Comparison of ENCODE assay signal across 10 mouse cellular contexts in genomic region chr14:122228816-122229551, GRCm38 (mm10). TPM values are rescaled to one million over a fixed set of nuclear protein-coding genes. Genes with fewer than 3 reads are reported as not detected.
A peak's percentile ranks its signal among the peaks of the same experiment; 100 is the strongest.
DNase-seq lines count a peak whose midpoint lies in the region; ATAC-seq lines count a peak whose summit lies in the region.
"Had no signal": no experiment of that assay in that cellular context is flagged by ENCODE, and none has a peak within 500 bp of the region (broad histone marks: within the 10 kb centered on the region; RNA-seq: fewer than 3 reads in every experiment).

No protein-coding gene starts in this region.

- peak overlapping the region; percentile 27 for H3K4me2 ChIP-seq in forebrain, embryonic 14.5 days (ENCODE audit: low read length)
- peak overlapping the region; percentile 30 for H3K4me2 ChIP-seq in midbrain, embryonic 13.5 days (replicated peaks)
- H3K4me2 ChIP-seq: liver, embryonic 13.5 days had no signal

- no peaks in the 10 kb centered on the region for H3K36me3 ChIP-seq in forebrain, embryonic 14.5 days (ENCODE audit: control insufficient read depth, insufficient read depth, low read length)
- no peaks in the 10 kb centered on the region for H3K36me3 ChIP-seq in midbrain, embryonic 13.5 days
- H3K36me3 ChIP-seq: liver, embryonic 13.5 days had no signal

- no peak overlapping the region for H3K9ac ChIP-seq in forebrain, embryonic 14.5 days (ENCODE audit: low read length)
- no peak overlapping the region for H3K9ac ChIP-seq in midbrain, embryonic 13.5 days (replicated peaks)
- H3K9ac ChIP-seq: liver, embryonic 13.5 days had no signal

- H3K9me3 ChIP-seq in forebrain, embryonic 14.5 days (replicated peaks; ENCODE audit: control insufficient read depth, low read length), result no peaks in the 10 kb centered on the region
- H3K9me3 ChIP-seq in midbrain, embryonic 13.5 days, result no peaks in the 10 kb centered on the region
- H3K9me3 ChIP-seq: liver, embryonic 13.5 days had no signal

- no peak for ATAC-seq in forebrain, embryonic 14.5 days
- no peak for ATAC-seq in midbrain, embryonic 13.5 days
- no peak for ATAC-seq in megakaryocyte progenitor cell, adult 5-6 weeks (replicated peaks; ENCODE audit: poor library complexity)
- ATAC-seq: Patski had no signal

- H3K4me1 ChIP-seq in forebrain, embryonic 14.5 days (ENCODE audit: control insufficient read depth, insufficient read depth, low read length), result peaks cover 18% of the 10 kb centered on the region
- peaks cover 45% of the 10 kb centered on the region for H3K4me1 ChIP-seq in midbrain, embryonic 13.5 days (replicated peaks)

- H3K27ac ChIP-seq in forebrain, embryonic 14.5 days (ENCODE audit: low read depth, low read length), result no peak overlapping the region
- peak overlapping the region; percentile 41; the same call in 1 of the 2 replicates for H3K27ac ChIP-seq in midbrain, embryonic 13.5 days
- H3K27ac ChIP-seq: kidney, postnatal 0 days; liver, embryonic 13.5 days had no signal

- peaks cover 28% of the 10 kb centered on the region; the same call in 1 of the 2 replicates for H3K27me3 ChIP-seq in forebrain, embryonic 14.5 days (replicated peaks; ENCODE audit: control insufficient read depth, insufficient read depth, low read length)
- H3K27me3 ChIP-seq in midbrain, embryonic 13.5 days, result peaks cover 78% of the 10 kb centered on the region
- H3K27me3 ChIP-seq: Patski had no signal

- peak; percentile 89 for DNase-seq in R1 (ENCODE audit: low read depth, low spot score)
- peak; percentile 67 to 69 for DNase-seq in cerebellum, adult 18-20 months
- DNase-seq in forebrain, embryonic 14.5 days (ENCODE audit: low spot score), result peak; percentile 67
- no peak for DNase-seq in liver
- no peak for DNase-seq in spleen, postnatal 10 days (ENCODE audit: low spot score in 2 of 2)
- DNase-seq: liver, embryonic 13.5 days had no signal

- H3K4me3 ChIP-seq in forebrain, embryonic 14.5 days (ENCODE audit: low read depth, low read length), result no peak overlapping the region
- H3K4me3 ChIP-seq in midbrain, embryonic 13.5 days (replicated peaks), result no peak overlapping the region
- H3K4me3 ChIP-seq: liver, embryonic 13.5 days had no signal

- whole genome bisulfite sequencing in forebrain, embryonic 14.5 days, result 6% methylated on average over 23 of the region's 23 CpGs
- WGBS in midbrain, embryonic 13.5 days, result 3% methylated on average over 23 of the region's 23 CpGs

RNA-seq across cellular contexts. Expression of gene Clybl, which starts 47.5 kb away (rescaled TPM):
- 16.0 and 18.9 TPM in 2 replicates for polyA plus RNA-seq in forebrain, embryonic 14.5 days (2014; fragmentation: Nextera tagmentation; extraction: Ambion mirVana)
- polyA plus RNA-seq in midbrain, embryonic 13.5 days (2015; fragmentation: Nextera tagmentation; extraction: Ambion mirVana), result 23.9 and 24.1 TPM in 2 replicates
- 30.4 and 31.5 TPM in 2 replicates for total RNA-seq in megakaryocyte progenitor cell, adult 5-6 weeks (2015)
- total RNA-seq in megakaryocyte progenitor cell, adult 5-6 weeks (2017), result 6.8 and 8.5 TPM in 2 replicates

Comparison
In these comparisons a context has a peak if more than half of its experiments do, and no peak if none do; other contexts are left out.
1. DNase-seq: peak in R1 (single experiment), cerebellum, adult 18-20 months (2 of 2) and forebrain, embryonic 14.5 days (single experiment); none in liver (single experiment) and spleen, postnatal 10 days (0 of 2).